Mouse (Mus musculus): ENCODE measurements around the gene Stk11. TPM values are rescaled to one million over a fixed set of nuclear protein-coding genes. Genes with fewer than 3 reads are reported as not detected.

Stk11 gene
- polyA plus RNA-seq, 1 experiment from 2014 or later = 13.8 TPM

DNA sequence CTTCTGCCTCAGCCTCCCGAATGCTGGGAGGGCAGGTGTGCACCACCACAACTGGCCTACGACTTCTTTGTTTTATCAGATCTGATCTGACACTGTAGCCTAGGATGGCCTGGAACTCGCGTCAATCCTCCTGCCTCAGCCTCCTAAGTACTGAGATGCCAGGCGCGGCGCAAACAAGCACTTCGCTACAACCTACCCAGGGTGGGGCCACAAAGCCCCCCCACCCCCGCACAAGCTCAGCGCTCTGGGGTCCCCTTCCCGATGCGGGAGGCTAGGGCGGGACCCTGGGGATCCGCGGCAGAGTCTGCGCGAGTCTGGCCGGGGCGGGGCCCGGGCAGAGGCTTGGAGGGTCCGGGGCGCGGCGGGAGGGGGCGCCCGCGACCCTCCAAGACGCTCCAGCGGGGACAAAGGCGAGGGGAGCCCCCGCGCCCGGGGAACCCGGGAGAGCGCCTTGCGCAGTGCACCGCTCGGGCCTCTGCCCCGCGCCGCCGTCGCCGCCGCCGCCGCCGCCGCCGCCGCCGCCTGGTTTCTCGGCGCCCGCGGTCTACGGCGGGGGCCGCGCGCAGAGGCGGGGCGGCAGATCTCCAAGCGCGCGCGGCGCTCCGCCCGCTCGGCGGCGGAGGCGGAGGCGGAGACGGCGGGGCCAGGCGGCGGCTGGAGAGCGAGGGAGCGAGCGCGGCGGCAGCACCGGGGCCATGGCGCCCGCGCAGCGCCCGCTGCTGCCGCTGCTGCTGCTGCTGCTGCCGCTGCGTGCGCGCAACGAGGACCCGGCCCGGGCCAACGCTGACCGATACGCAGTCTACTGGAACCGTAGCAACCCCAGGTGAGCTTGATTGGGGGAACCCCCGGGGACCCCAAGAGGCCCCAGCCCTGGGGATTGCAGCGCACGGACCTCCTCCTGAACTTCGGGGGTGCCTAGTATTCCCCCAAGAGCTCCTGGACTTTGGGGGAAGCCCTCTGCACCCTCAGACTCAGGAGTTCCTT is 63.8 kb downstream of the Stk11 start, which contains the start of gene Efna2:
Gene Efna2, plus strand, starts transcription at position 415 of the 984 bp plus-strand sequence.
- Histone ChIP-seq H3K27ac (ENCODE audit: low read length) (peak within 1 kb of the TSS; percentile 7; the same call in 1 of the 2 replicates), H3K4me2 (ENCODE audit: low read depth, low read length) (peak within 1 kb of the TSS; percentile 78), H3K36me3 (ENCODE audit: control insufficient read depth, insufficient read depth) (no peaks in the 10 kb centered on the region), H3K4me3 (ENCODE audit: low read length) (peak within 1 kb of the TSS; percentile 74), H3K9ac (ENCODE audit: low read length) (peak within 1 kb of the TSS; percentile 88), H3K27me3 (ENCODE audit: control insufficient read depth, insufficient read depth, low read length) (no peaks in the 10 kb centered on the region; the same call in 1 of the 2 replicates), H3K4me1 (ENCODE audit: control insufficient read depth, insufficient read depth, low read length) (peaks cover 9% of the 10 kb centered on the region), H3K9me3 (replicated peaks; ENCODE audit: control insufficient read depth, low read length) (no peaks in the 10 kb centered on the region)
- 2% methylated on average over 79 of the region's 106 CpGs for WGBS
- peak; percentile 50; the same call in 1 of the 2 replicates for ATAC-seq (replicated peaks; ENCODE audit: extremely low read depth, insufficient read depth, low FRiP score)

Other genes starting within 250 kb of the Stk11 start
- 1.2 and 1.9 TPM in 2 replicates for gene Prtn3, start 241.3 kb upstream of the Stk11 start, polyA plus RNA-seq (2015; fragmentation: Nextera tagmentation; extraction: Ambion mirVana)
- gene Plppr3, start 241.2 kb upstream of the Stk11 start, polyA plus RNA-seq (2015; fragmentation: Nextera tagmentation; extraction: Ambion mirVana) = 9.1 and 9.8 TPM in 2 replicates
- gene Elane, start 229.6 kb upstream of the Stk11 start, polyA plus RNA-seq (2015; fragmentation: Nextera tagmentation; extraction: Ambion mirVana) = 0.20 and 1.1 TPM in 2 replicates
- not detected in 2 replicates for gene Cfd, start 224.9 kb upstream of the Stk11 start, polyA plus RNA-seq (2015; fragmentation: Nextera tagmentation; extraction: Ambion mirVana)
- gene Med16, start 206.9 kb upstream of the Stk11 start, polyA plus RNA-seq (2015; fragmentation: Nextera tagmentation; extraction: Ambion mirVana) = 44.9 and 45.2 TPM in 2 replicates
- gene Gm26602, start 204.9 kb upstream of the Stk11 start, polyA plus RNA-seq (2015; fragmentation: Nextera tagmentation; extraction: Ambion mirVana) = 2.4 and 13.2 TPM in 2 replicates
- 0.49 and 0.64 TPM in 2 replicates for gene Kiss1r, start 198.8 kb upstream of the Stk11 start, polyA plus RNA-seq (2015; fragmentation: Nextera tagmentation; extraction: Ambion mirVana)
- gene R3hdm4, start 194.6 kb upstream of the Stk11 start, polyA plus RNA-seq (2015; fragmentation: Nextera tagmentation; extraction: Ambion mirVana) = 112 and 114 TPM in 2 replicates
- 1.5 and 2.3 TPM in 2 replicates for gene Arid3a, start 188.8 kb upstream of the Stk11 start, polyA plus RNA-seq (2015; fragmentation: Nextera tagmentation; extraction: Ambion mirVana)
- 69.6 TPM in 2 replicates for gene Wdr18, start 155.7 kb upstream of the Stk11 start, polyA plus RNA-seq (2015; fragmentation: Nextera tagmentation; extraction: Ambion mirVana)
- gene Grin3b, start 145.1 kb upstream of the Stk11 start, polyA plus RNA-seq (2015; fragmentation: Nextera tagmentation; extraction: Ambion mirVana) = 0.25 and 0.35 TPM in 2 replicates
- gene Tmem259, start 131.5 kb upstream of the Stk11 start, polyA plus RNA-seq (2015; fragmentation: Nextera tagmentation; extraction: Ambion mirVana) = 10.6 and 13.5 TPM in 2 replicates
- 218 and 255 TPM in 2 replicates for gene Cnn2, start 127.2 kb upstream of the Stk11 start, polyA plus RNA-seq (2015; fragmentation: Nextera tagmentation; extraction: Ambion mirVana)
- 3.2 TPM in 2 replicates for gene Abca7, start 119.3 kb upstream of the Stk11 start, polyA plus RNA-seq (2015; fragmentation: Nextera tagmentation; extraction: Ambion mirVana)
- 10.9 and 17.7 TPM in 2 replicates for gene Arhgap45, start 99.2 kb upstream of the Stk11 start, polyA plus RNA-seq (2015; fragmentation: Nextera tagmentation; extraction: Ambion mirVana)
- gene Polr2e, start 76.0 kb upstream of the Stk11 start, polyA plus RNA-seq (2015; fragmentation: Nextera tagmentation; extraction: Ambion mirVana) = 136 and 144 TPM in 2 replicates
- gene Gpx4, start 68.6 kb upstream of the Stk11 start, polyA plus RNA-seq (2015; fragmentation: Nextera tagmentation; extraction: Ambion mirVana) = 668 and 748 TPM in 2 replicates
- gene Sbno2, start 10.2 kb upstream of the Stk11 start, polyA plus RNA-seq (2015; fragmentation: Nextera tagmentation; extraction: Ambion mirVana) = 11.7 and 13.5 TPM in 2 replicates
- gene Atp5d, start 22.8 kb downstream of the Stk11 start, polyA plus RNA-seq (2015; fragmentation: Nextera tagmentation; extraction: Ambion mirVana) = 1,107 and 1,132 TPM in 2 replicates
- gene Cbarp, start 25.0 kb downstream of the Stk11 start, polyA plus RNA-seq (2015; fragmentation: Nextera tagmentation; extraction: Ambion mirVana) = 2.5 TPM in 2 replicates
- gene Midn, start 32.5 kb downstream of the Stk11 start, polyA plus RNA-seq (2015; fragmentation: Nextera tagmentation; extraction: Ambion mirVana) = 10.3 and 13.0 TPM in 2 replicates
- 85.3 and 87.6 TPM in 2 replicates for gene Cirbp, start 50.2 kb downstream of the Stk11 start, polyA plus RNA-seq (2015; fragmentation: Nextera tagmentation; extraction: Ambion mirVana)
- 9.7 and 10.7 TPM in 2 replicates for gene 1600002K03Rik, start 57.1 kb downstream of the Stk11 start, polyA plus RNA-seq (2015; fragmentation: Nextera tagmentation; extraction: Ambion mirVana)
- 6.0 and 6.8 TPM in 2 replicates for gene Efna2, start 63.7 kb downstream of the Stk11 start, polyA plus RNA-seq (2015; fragmentation: Nextera tagmentation; extraction: Ambion mirVana)
- 31.9 and 40.1 TPM in 2 replicates for gene Mum1, start 110.6 kb downstream of the Stk11 start, polyA plus RNA-seq (2015; fragmentation: Nextera tagmentation; extraction: Ambion mirVana)
- 596 and 743 TPM in 2 replicates for gene Ndufs7, start 133.3 kb downstream of the Stk11 start, polyA plus RNA-seq (2015; fragmentation: Nextera tagmentation; extraction: Ambion mirVana)
- gene Gamt, start 145.2 kb downstream of the Stk11 start, polyA plus RNA-seq (2015; fragmentation: Nextera tagmentation; extraction: Ambion mirVana) = 50.3 and 51.6 TPM in 2 replicates
- gene Dazap1, start 145.7 kb downstream of the Stk11 start, polyA plus RNA-seq (2015; fragmentation: Nextera tagmentation; extraction: Ambion mirVana) = 30.7 and 33.9 TPM in 2 replicates
- gene Rps15, start 176.7 kb downstream of the Stk11 start, polyA plus RNA-seq (2015; fragmentation: Nextera tagmentation; extraction: Ambion mirVana) = 536 and 549 TPM in 2 replicates
- gene Apc2, start 180.2 kb downstream of the Stk11 start, polyA plus RNA-seq (2015; fragmentation: Nextera tagmentation; extraction: Ambion mirVana) = 1.5 TPM in 2 replicates
- gene 2310011J03Rik, start 204.7 kb downstream of the Stk11 start, polyA plus RNA-seq (2015; fragmentation: Nextera tagmentation; extraction: Ambion mirVana) = 33.5 and 35.8 TPM in 2 replicates
- 1.6 and 1.9 TPM in 2 replicates for gene Pcsk4, start 213.7 kb downstream of the Stk11 start, polyA plus RNA-seq (2015; fragmentation: Nextera tagmentation; extraction: Ambion mirVana)
- gene Reep6, start 214.2 kb downstream of the Stk11 start, polyA plus RNA-seq (2015; fragmentation: Nextera tagmentation; extraction: Ambion mirVana) = 1.8 and 2.6 TPM in 2 replicates
- gene Adamtsl5, start 232.6 kb downstream of the Stk11 start, polyA plus RNA-seq (2015; fragmentation: Nextera tagmentation; extraction: Ambion mirVana) = 15.5 and 16.0 TPM in 2 replicates
- 0.07 and 0.14 TPM in 2 replicates for gene Plk5, start 240.7 kb downstream of the Stk11 start, polyA plus RNA-seq (2015; fragmentation: Nextera tagmentation; extraction: Ambion mirVana)